Mouse (Mus musculus): ENCODE results near the gene Gm28036. TPM values are rescaled to one million over a fixed set of nuclear protein-coding genes. Genes with fewer than 3 reads are reported as not detected.
A peak's percentile ranks its signal among the peaks of the same experiment; 100 is the strongest.
"Not testable (repeated sequence)": the region's sequence is repeated elsewhere in the genome, so short reads cannot be mapped to it uniquely, and the experiment has no call there.

Gene Gm28036
- polyA plus RNA-seq (2017; shearing (Covaris generic)), result 1 to 10 TPM; 6.0 to 8.8 TPM

DNA sequence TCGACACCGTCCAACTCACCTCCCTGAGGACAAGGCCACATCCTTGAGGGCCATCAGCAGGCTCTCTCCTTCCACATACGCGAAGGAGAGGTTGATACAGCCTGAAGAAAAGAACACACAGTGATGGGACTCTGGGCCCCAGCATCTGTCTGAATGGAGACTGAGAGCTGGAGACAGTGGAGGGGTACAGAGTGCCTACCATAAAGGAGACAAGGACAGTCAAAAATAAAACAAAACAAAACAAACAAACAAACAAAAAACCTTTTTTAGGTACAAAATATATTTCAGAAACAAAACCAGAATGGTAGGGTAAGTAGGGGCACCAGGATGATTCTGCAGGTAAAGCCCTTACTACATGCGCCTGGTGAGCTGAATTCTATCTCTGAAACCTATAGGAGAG is at the start of gene Gm28036:
TSS of gene Gm28036 (minus strand) at position 101 of the 400 bp plus-strand sequence.
- no peak for ATAC-seq

GRCm38 (mm10) chr2:156166557-156166956 is 39.7 kb upstream of the Gm28036 start:
- ATAC-seq, result no peak

DNA sequence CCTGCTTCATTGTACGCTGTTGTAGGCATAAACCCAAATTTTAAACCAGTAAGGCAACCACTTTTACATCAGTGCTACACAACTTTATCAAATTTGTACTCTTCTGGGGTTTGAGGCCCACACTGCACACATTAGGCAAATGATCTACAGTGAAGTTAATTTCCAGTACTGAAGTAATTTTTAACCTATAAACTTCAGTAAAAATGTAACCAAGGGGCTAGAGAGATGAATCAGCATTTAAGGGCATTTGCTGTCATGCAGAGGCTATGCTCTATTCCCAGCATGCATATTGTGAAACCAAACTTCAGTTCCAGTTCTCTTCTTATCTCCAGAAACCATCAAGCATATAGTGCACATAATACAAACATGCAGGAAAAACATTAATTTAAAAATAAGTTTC is 38.6 kb upstream of the Gm28036 start:
- no peak for ATAC-seq

DNA sequence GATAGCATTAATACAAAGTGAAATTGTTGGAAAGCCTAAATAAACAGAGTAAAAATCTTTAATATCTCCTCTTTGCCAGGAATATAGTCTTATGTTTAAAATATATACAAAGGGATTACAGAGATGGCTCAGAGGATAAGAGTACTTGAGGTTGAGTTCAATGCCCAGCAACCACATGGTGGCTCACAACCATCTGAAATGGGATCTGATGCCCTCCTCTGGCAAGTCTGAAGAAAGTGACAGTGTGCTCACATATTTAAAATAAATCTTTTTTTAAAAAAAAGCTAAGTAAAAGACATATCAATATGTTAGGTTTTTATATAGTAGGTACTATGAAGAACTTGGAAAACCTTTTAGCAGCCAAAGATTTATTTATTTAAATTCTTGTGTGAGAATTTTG is 24.6 kb upstream of the Gm28036 start:
- no peak for ATAC-seq

DNA sequence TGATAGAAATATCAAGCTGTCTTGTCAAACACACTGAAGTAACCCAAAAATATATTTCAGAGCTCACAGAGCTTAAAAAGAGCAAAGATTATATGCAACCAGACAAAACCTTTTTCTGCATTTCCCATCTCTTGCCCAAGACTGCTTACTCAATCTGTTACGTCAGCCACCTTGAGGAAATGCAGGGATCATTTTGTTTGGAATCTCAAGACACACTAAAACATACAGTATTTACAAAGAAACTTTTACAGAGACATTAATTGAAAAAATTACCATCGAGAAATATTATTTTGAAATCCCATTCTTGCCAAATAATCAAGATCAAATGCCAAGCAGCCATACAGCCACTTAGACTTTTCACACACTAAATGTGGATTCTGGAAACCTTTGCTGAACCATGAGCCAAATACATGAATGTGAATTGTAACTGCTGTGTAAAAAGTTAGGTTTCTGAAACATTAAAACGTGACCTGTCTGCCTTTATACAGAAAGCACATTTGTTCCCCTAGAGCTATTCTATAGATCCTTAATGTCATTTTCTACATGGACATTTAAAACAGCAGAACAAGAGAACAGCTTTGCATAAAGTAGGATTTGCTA is 20.5 kb upstream of the Gm28036 start:
- ATAC-seq, result no peak

- ATAC-seq, result no peak
These were observed 19.5 kb upstream of the Gm28036 start for GRCm38 (mm10) chr2:156146272-156146989.

DNA sequence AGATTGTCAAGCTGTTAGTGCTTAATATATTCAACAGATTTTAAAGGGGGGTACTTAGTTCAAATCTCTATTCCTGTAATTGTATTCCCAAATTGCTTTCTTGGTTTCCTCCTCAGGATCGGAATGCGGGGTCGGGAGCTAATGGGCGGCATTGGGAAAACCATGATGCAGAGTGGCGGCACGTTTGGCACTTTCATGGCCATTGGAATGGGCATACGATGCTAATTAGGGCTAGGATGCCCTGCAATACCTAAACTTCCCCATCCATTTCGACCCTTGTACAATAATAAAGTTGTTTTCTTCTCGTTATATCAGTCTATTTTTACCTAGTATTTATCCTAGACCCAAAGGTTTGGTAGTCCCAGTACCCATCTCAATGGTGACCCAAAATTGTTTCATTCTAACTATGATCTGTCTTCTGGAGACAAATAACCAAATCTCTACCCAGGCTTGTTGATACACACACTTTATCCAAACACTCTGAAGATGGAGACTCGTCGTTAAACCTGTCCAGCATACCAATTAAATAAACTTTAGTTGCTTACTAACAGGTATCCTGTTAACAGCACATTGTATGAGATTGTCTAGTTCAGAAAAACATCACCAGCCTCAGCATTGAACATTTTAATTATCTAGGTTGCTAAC is 18.7 kb upstream of the Gm28036 start:
- ATAC-seq, result no peak

- ATAC-seq, result peak; percentile 92
These were observed 17.2 kb upstream of the Gm28036 start, which contains the start of the genes Romo1 and Nfs1 for GRCm38 (mm10) chr2:156143953-156144724. Gene Romo1 (plus strand): TSS chr2:156144039. Gene Nfs1 (minus strand): TSS chr2:156144186.

- ATAC-seq, result no peak
These were observed 16.5 kb upstream of the Gm28036 start for GRCm38 (mm10) chr2:156143367-156143766.

DNA sequence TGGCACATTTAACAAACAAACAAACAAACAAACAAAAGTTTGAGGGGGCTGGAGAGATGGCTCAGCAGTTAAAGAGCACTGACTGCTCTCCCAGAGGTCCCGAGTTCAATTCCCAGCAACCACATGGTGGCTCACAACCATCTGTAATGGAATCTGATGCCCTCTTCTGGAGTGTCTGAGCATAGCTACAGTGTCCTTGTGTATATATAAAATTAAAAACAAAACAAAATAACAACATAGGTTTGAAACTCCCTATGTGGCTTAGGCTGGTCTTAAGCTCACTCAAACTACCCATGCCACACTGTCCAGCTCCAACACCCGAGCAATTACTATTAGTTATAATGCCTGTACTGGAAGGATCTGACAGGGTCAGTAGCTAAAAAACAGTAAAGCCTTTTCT is 15.9 kb upstream of the Gm28036 start:
- no peak for ATAC-seq

DNA sequence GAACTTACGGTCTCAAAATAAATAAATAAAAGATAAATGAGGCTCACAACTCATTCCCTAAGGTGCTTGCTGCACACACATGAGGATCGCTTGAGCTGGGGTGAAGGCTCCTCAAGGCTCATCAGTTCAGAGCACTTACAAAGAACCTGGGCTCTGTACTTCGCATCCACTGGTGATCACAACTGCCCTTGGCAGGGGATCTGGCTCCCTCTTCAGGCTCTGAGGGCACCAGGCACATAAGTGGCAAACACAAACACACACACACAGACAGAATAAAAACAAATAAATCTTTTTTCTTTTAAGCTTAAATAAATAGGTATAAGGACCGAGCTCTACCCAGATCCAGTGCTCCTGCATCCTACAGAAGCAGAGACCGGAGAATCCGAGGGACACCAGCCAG is 8.8 kb upstream of the Gm28036 start:
- ATAC-seq, result no peak

DNA sequence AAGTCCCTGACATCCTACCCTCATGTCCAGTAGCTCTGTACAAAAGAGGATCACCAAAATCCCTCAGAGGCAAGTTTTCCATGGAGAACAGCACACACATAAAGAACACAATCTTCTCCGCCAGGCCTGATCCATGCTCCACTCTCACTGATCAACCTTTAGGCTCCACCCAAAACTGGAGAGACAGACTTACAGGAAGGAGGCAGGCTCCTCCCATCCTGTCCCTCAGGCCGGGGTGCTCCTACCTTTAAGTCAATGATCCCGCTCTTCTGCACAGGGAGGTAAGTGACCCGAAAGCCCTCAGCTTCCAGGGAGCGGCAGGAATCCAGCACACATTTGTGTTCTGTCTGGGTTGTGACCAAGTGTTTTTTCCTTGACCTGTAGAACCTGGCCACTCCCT is 7.3 kb upstream of the Gm28036 start:
- no peak for ATAC-seq

- ATAC-seq, result no peak
These were observed 3.2 kb downstream of the Gm28036 start for GRCm38 (mm10) chr2:156123731-156124130.

GRCm38 (mm10) chr2:156119566-156119965 is 7.3 kb downstream of the Gm28036 start:
- no peak for ATAC-seq

- not testable (repeated sequence) for ATAC-seq
These were observed 14.8 kb downstream of the Gm28036 start for GRCm38 (mm10) chr2:156112080-156112423.

GRCm38 (mm10) chr2:156111358-156112079 is 15.4 kb downstream of the Gm28036 start, which contains the start of the genes Cpne1 and Rbm12:
Gene Cpne1 (minus strand): TSS chr2:156111965.
Gene Rbm12 (minus strand): TSS chr2:156111978.
- ATAC-seq, result peak; percentile 88

GRCm38 (mm10) chr2:156110627-156111357 is 16.1 kb downstream of the Gm28036 start:
- no peak for ATAC-seq

DNA sequence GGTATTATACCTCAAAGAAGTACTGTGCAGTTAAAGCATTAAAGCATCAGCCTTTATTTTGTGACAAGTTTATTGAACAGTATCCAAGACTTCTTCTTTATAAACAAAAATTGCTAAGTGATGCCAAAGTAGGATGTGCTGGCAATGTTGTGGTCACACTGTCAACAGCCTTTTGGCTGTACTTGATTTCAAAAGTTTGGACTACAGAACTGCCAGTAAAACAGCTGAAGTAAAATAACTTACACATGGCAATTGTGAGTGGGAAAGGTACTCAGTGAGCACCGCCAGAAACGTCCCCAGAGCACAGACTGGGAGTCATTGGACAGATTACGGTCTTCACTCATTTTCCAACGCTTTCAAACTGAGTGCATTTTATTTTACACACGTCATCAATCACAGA is 35.0 kb downstream of the Gm28036 start:
- ATAC-seq, result no peak

DNA sequence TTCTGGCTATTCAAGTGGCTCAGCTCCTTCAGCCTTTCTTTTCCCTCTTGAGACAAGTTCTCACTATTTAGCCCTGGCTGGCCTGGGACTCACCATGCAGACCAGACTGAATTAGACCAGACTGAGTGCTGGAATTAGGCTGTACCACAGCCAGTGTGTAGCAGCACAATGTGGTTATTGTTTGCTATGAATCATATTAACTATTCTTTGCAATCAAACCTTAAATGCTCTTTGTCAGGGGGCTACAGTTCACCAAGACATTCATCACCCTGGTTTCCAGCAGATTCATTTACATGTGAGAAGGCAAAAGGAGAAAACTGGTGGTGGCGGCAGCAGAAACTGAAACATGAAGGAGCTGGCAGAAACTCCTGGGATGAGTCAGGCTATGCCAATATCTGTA is 37.1 kb downstream of the Gm28036 start:
- no peak for ATAC-seq

GRCm38 (mm10) chr2:156087391-156088110 is 39.3 kb downstream of the Gm28036 start:
- no peak for ATAC-seq

GRCm38 (mm10) chr2:156084541-156084940 is 42.4 kb downstream of the Gm28036 start:
- ATAC-seq, result no peak
